Mouse (Mus musculus): ENCODE results near the gene Dse. TPM values are rescaled to one million over a fixed set of nuclear protein-coding genes. Genes with fewer than 3 reads are reported as not detected.

Gene Dse
- polyA plus RNA-seq, 1 experiment from 2014 or later = 15.2 TPM

Other genes with a start within 250 kb of the Dse start
- 95.4 and 95.6 TPM in 2 replicates for gene Rwdd1, start 188.1 kb downstream of the Dse start, polyA plus RNA-seq (2015; fragmentation: Nextera tagmentation; extraction: Ambion mirVana)
- gene Trappc3l, start 170.1 kb downstream of the Dse start, polyA plus RNA-seq (2015; fragmentation: Nextera tagmentation; extraction: Ambion mirVana) = not detected in 2 replicates
- not detected in 2 replicates for gene Calhm4, start 163.4 kb downstream of the Dse start, polyA plus RNA-seq (2015; fragmentation: Nextera tagmentation; extraction: Ambion mirVana)
- 1.5 and 1.7 TPM in 2 replicates for gene Calhm5, start 111.2 kb downstream of the Dse start, polyA plus RNA-seq (2015; fragmentation: Nextera tagmentation; extraction: Ambion mirVana)
- gene Calhm6, start 79.7 kb downstream of the Dse start, polyA plus RNA-seq (2015; fragmentation: Nextera tagmentation; extraction: Ambion mirVana) = 0.50 and 0.53 TPM in 2 replicates
- 67.7 and 71.6 TPM in 2 replicates for gene Tspyl1, start 74.5 kb upstream of the Dse start, polyA plus RNA-seq (2015; fragmentation: Nextera tagmentation; extraction: Ambion mirVana)
- 16.9 and 19.7 TPM in 2 replicates for gene Tspyl4, start 89.7 kb upstream of the Dse start, polyA plus RNA-seq (2015; fragmentation: Nextera tagmentation; extraction: Ambion mirVana)
- gene Col10a1, start 182.3 kb upstream of the Dse start, polyA plus RNA-seq (2015; fragmentation: Nextera tagmentation; extraction: Ambion mirVana) = 0.09 TPM in 2 replicates
- 5.6 TPM in 2 replicates for gene Nt5dc1, start 210.8 kb upstream of the Dse start, polyA plus RNA-seq (2015; fragmentation: Nextera tagmentation; extraction: Ambion mirVana)

Measured in heart, embryonic 13.5 days (tissue).